Comparison of ENCODE assay signal across 15 mouse cellular contexts in genomic region chr16:76519911-76520642, GRCm38 (mm10).
"Had no signal": no experiment of that assay in that cellular context is flagged by ENCODE, and none has a peak within 500 bp of the region (broad histone marks: within the 10 kb centered on the region; RNA-seq: fewer than 3 reads in every experiment).

No protein-coding gene starts in this region.

- H3K9me3 ChIP-seq: kidney, embryonic 15.5 days; liver, embryonic 13.5 days; lung, embryonic 15.5 days; midbrain, embryonic 10.5 days had no signal

- H3K4me2 ChIP-seq: kidney, embryonic 15.5 days; liver, embryonic 13.5 days; lung, embryonic 15.5 days had no signal

- DNase-seq: kidney, adult 2 months; kidney, postnatal 14 days; left cerebral cortex, postnatal 4 days; liver; liver, embryonic 13.5 days; liver, postnatal 0 days; lung, postnatal 14 days; right cerebral cortex, adult 18-20 months; right cerebral cortex, postnatal 25 days; thymus, postnatal 4 days had no signal

- H3K4me3 ChIP-seq: kidney, embryonic 15.5 days; liver, embryonic 13.5 days; lung, embryonic 15.5 days; midbrain, embryonic 10.5 days had no signal

- H3K9ac ChIP-seq: kidney, embryonic 15.5 days; liver, embryonic 13.5 days; liver, postnatal 0 days; lung, embryonic 15.5 days had no signal

- ATAC-seq: liver, postnatal 0 days; midbrain, embryonic 16.5 days had no signal

- H3K36me3 ChIP-seq: kidney, embryonic 15.5 days; liver, embryonic 13.5 days; lung, embryonic 15.5 days; midbrain, embryonic 10.5 days had no signal

- H3K27ac ChIP-seq: kidney, embryonic 15.5 days; liver, embryonic 13.5 days; lung, embryonic 15.5 days; midbrain, embryonic 10.5 days; stomach, postnatal 0 days had no signal

- H3K27me3 ChIP-seq: kidney, embryonic 15.5 days; liver, embryonic 13.5 days; lung, embryonic 15.5 days had no signal

- H3K4me1 ChIP-seq: kidney, embryonic 15.5 days; liver, embryonic 13.5 days; lung, embryonic 15.5 days had no signal
